Mouse (Mus musculus) embryonic fibroblast, embryonic 13.5 days (primary cell): Measurements from ENCODE around the gene Rbm5.

Experiments used
- CTCF ChIP-seq: IDR thresholded peaks from 2 replicates; pipeline ENCODE4 v1.5.1; 2011; ENCODE audit warnings: mild to moderate bottlenecking, control low read depth, low read length, moderate library complexity, borderline replicate concordance; ENCODE audit not compliant: insufficient read depth
- POLR2A ChIP-seq: IDR thresholded peaks from 2 replicates; pipeline ENCODE4 v1.6.1; 2011; ENCODE audit warnings: low read depth, mild to moderate bottlenecking, control low read depth, low read length, moderate library complexity

DNA sequence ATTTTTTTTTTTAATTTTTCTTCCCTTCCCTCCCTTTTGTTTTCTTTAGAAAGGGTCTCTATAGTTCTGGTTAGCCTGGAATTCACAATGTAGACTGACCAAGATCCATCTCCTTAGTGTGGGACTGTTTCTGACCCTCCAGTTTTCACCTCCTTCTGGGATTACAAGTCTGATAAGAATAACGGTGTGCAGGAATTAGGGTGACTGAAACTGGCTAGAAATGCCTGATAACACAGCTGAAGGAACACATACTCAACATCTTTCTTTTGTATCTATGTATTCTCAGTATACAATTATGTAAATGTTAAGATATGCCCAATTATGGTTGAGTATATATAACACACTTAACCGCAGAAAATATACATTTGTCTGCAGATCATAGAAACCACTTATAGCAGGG lies 986 bp upstream of the Rbm5 start:
- TF ChIP-seq POLR2A (no peak), CTCF (no peak)
